Mouse (Mus musculus) neural tube, embryonic 11.5 days (tissue): ENCODE data around the gene Nipbl. TPM values are rescaled to one million over a fixed set of nuclear protein-coding genes. Genes with fewer than 3 reads are reported as not detected.

Experiments
- ATAC-seq: fragments of 200-750 bp; cut with Nextera tagmentation; 2 replicates; pipeline ENCODE4 v1.8.0; 2017; ENCODE audit warnings: moderate number of reproducible peaks, mild to moderate bottlenecking, moderate TSS enrichment, moderate library complexity; ENCODE audit not compliant: insufficient read depth, low FRiP score, low TSS enrichment
- DNase-seq: peaks from one replicate; pipeline ENCODE4 v3.0.0-alpha.2; 2015; ENCODE audit warnings: low spot score
- H3K27ac ChIP-seq: fragments of 300-500 bp; sonication (generic); 2 replicates; pipeline ENCODE4 v1.5.1; 2014; ENCODE audit warnings: low read depth, mild to moderate bottlenecking, low read length
- H3K27me3 ChIP-seq: fragments of 300-500 bp; sonication (generic); 2 replicates; pipeline ENCODE4 v1.6.1; 2014; ENCODE audit warnings: mild to moderate bottlenecking, low read length, mixed read lengths; ENCODE audit not compliant: control insufficient read depth, insufficient read depth
- H3K36me3 ChIP-seq: fragments of 300-500 bp; sonication (generic); 2 replicates; pipeline ENCODE4 v1.6.1; 2014; ENCODE audit warnings: mild to moderate bottlenecking, low read length, moderate library complexity, mixed read lengths; ENCODE audit not compliant: control insufficient read depth, insufficient read depth
- H3K4me1 ChIP-seq: fragments of 300-500 bp; sonication (generic); 2 replicates; pipeline ENCODE4 v1.6.1; 2014; ENCODE audit warnings: low read length, mixed read lengths; ENCODE audit not compliant: control insufficient read depth, insufficient read depth
- H3K4me2 ChIP-seq: fragments of 300-500 bp; sonication (generic); 2 replicates; pipeline ENCODE4 v1.6.1; 2014; ENCODE audit warnings: low read depth, mild to moderate bottlenecking, moderate library complexity
- H3K4me3 ChIP-seq: fragments of 300-500 bp; sonication (generic); 2 replicates; pipeline ENCODE4 v1.5.1; 2014; ENCODE audit warnings: low read depth, low read length
- H3K9ac ChIP-seq: fragments of 300-500 bp; sonication (generic); 2 replicates; pipeline ENCODE4 v1.6.1; 2014; ENCODE audit warnings: mild to moderate bottlenecking, low read length
- H3K9me3 ChIP-seq: fragments of 300-500 bp; sonication (generic); 2 replicates; pipeline ENCODE4 v1.6.1; 2016; ENCODE audit warnings: low read length; ENCODE audit not compliant: control insufficient read depth
- WGBS: fragments of 180-500 bp; shearing (Covaris S2); extraction: QIAGEN DNeasy Blood & Tissue Kit; methylation state at CpG from one replicate; pipeline ENCODE4 v1.1.7; 2014; 5-methylcytosine and 5-hydroxymethylcytosine counted together
- polyA plus RNA-seq: library from polyadenylated mRNA; unstranded; fragments of >200 nt; fragmentation: Nextera tagmentation; extraction: Ambion mirVana; gene quantifications from 2 replicates; pipeline ENCODE4 v1.2.1, GENCODE M21; 2014

Gene Nipbl
- polyA plus RNA-seq, 1 experiment from 2014 or later: 24.1 TPM

DNA sequence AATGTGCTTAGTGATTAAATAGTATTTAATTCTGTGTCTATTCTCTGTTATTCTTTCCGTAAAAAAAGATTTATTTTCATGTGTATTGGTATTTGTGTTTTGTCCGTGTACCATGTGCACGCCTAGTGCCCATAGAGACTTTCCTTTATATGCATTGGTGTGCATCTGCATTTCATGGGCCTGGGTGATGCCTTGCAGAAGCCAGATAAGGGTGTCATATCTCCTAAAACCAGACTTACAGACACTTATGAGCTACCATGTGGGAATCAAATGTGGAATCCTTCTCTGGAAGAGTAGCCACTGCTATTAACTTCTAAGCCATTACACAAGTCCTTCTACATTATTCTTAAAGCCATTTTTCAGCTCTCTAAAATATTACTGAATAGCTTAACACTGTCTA lies 112.7 kb downstream of the Nipbl start:
- Histone ChIP-seq H3K27ac (no peak overlapping the region), H3K27me3 (no peaks in the 10 kb centered on the region), H3K9ac (no peak overlapping the region), H3K4me2 (no peak overlapping the region), H3K9me3 (no peaks in the 10 kb centered on the region), H3K36me3 (peaks cover 3% of the 10 kb centered on the region), H3K4me1 (no peaks in the 10 kb centered on the region), H3K4me3 (no peak overlapping the region)
- 96% methylated on average over 3 of the region's 3 CpGs for WGBS
- ATAC-seq (no peak), DNase-seq (no peak)

DNA sequence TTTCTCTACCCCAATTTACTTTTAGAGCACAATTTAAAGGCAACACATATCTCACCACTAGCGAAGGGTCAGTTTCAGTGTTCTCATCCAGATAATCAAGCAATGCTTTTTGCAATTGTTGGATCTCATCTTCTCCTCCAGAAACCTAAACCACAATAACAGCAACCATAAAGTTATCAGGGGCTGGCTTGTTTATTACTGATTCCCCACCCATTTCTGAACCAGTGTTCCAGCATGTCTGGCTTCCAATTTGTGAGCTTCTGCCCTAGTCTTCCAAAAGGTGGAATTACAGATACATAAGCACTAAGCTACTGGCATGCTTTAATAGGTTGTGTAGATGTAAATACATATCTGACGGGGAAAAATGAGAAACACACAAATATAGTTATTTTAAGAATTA lies 118.6 kb downstream of the Nipbl start:
- Histone ChIP-seq H3K4me1 (no peaks in the 10 kb centered on the region), H3K4me3 (no peak overlapping the region), H3K27ac (no peak overlapping the region), H3K4me2 (no peak overlapping the region), H3K9me3 (no peaks in the 10 kb centered on the region), H3K9ac (no peak overlapping the region), H3K27me3 (no peaks in the 10 kb centered on the region), H3K36me3 (peaks cover 7% of the 10 kb centered on the region)
- ATAC-seq: no peak
- DNase-seq: no peak
- 99% methylated on average over 2 of the region's 2 CpGs for WGBS

DNA sequence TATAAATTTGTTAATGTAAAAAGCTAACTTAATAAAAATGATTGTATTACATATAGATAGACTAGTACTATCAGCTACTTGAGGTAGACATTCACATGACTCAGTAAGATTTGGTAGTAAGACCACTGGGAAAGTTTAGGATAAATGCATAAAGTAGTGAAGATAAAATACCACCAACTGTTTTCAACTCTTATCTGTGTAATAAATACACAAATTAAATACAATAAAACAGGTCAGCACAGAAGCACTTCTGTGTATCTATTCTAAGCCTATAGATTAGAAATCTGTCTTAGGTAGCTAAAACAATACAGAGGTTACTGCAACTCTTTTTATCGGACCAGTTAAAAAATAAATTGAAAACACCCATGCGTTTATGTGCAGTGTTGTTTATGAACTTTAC lies 119.4 kb downstream of the Nipbl start:
- ATAC-seq (no peak), DNase-seq (no peak)
- Histone ChIP-seq H3K9ac (no peak overlapping the region), H3K36me3 (peaks cover 10% of the 10 kb centered on the region), H3K4me2 (no peak overlapping the region), H3K27ac (no peak overlapping the region), H3K27me3 (no peaks in the 10 kb centered on the region), H3K4me3 (no peak overlapping the region), H3K9me3 (no peaks in the 10 kb centered on the region), H3K4me1 (no peaks in the 10 kb centered on the region)
- 98% methylated on average over 2 of the region's 2 CpGs for WGBS

DNA sequence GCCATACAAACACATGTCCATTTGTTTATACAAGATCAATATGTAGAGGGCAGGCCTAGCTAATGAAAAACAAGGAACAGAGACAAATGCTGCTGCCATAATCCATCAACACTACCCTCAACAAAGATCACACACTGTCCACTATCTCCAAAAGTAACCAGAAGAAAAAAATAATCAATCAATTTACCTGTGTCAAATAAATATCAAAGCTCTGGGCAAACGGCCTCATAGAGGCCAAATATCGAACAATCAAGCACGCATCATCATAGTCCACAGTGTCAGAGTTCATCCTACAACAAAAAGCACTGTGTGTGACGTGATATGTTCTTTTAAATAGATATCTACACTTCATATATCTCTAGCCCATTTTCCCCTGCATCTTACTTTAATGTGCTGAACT lies 120.2 kb downstream of the Nipbl start:
- DNase-seq (no peak), ATAC-seq (no peak)
- H3K4me3 ChIP-seq: no peak overlapping the region
- no peak overlapping the region for H3K4me2 ChIP-seq
- no peaks in the 10 kb centered on the region for H3K4me1 ChIP-seq
- no peak overlapping the region for H3K27ac ChIP-seq
- H3K9me3 ChIP-seq: no peaks in the 10 kb centered on the region
- H3K27me3 ChIP-seq: no peaks in the 10 kb centered on the region
- 95% methylated on average over 4 of the region's 4 CpGs for WGBS
- H3K9ac ChIP-seq: no peak overlapping the region
- H3K36me3 ChIP-seq: peaks cover 12% of the 10 kb centered on the region

DNA sequence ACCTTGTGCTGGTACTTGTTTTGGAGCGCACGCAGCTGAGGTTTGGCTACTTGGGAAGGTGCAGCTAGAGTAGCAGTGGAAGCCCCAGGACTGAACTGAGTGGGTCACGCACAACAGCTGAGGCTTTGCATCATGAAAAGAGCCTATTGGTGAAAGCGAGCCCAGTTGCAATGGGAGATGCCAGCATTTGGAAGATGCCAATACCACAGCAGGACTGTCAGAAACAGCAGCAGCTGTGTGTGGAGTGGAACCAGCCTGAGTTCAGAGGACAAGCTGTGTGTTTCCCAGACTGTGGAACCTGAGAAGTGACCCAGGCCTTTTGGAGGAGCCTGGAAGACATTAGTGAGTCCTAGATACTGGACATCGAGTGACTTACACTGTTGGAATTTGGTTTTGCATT lies 122.8 kb downstream of the Nipbl start:
- no peaks in the 10 kb centered on the region for H3K4me1 ChIP-seq
- ATAC-seq (no peak), DNase-seq (no peak)
- H3K9ac ChIP-seq: no peak overlapping the region
- H3K9me3 ChIP-seq: no peaks in the 10 kb centered on the region
- no peak overlapping the region for H3K4me3 ChIP-seq
- WGBS: 93% methylated on average over 5 of the region's 5 CpGs
- H3K27me3 ChIP-seq: no peaks in the 10 kb centered on the region
- no peak overlapping the region for H3K27ac ChIP-seq
- no peak overlapping the region for H3K4me2 ChIP-seq
- peaks cover 12% of the 10 kb centered on the region for H3K36me3 ChIP-seq

DNA sequence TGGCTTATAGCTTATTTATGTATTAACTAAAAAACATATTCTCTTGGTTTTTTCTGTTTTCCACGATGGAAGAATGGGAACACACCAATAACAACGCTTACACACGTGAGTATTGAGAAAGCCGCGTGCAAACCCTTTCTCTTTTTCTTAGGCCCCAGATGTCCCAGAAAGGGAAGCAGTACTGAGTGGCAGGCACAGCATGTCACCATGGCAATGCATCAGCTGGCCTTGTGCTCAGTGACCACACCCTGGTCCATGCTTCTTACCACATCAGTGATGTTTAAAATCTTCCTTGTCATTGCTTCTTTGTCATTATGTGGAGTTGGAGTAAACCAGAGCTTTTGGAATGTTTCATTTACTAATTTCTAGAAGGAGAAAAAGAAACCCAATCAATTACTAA lies 125.1 kb downstream of the Nipbl start:
- no peaks in the 10 kb centered on the region for H3K27me3 ChIP-seq
- DNase-seq: no peak
- H3K27ac ChIP-seq: no peak overlapping the region
- H3K9me3 ChIP-seq: no peaks in the 10 kb centered on the region
- ATAC-seq: no peak
- no peak overlapping the region for H3K9ac ChIP-seq
- peaks cover 12% of the 10 kb centered on the region for H3K36me3 ChIP-seq
- no peak overlapping the region for H3K4me2 ChIP-seq
- no peaks in the 10 kb centered on the region for H3K4me1 ChIP-seq
- WGBS: 94% methylated on average over 5 of the region's 5 CpGs
- H3K4me3 ChIP-seq: no peak overlapping the region

DNA sequence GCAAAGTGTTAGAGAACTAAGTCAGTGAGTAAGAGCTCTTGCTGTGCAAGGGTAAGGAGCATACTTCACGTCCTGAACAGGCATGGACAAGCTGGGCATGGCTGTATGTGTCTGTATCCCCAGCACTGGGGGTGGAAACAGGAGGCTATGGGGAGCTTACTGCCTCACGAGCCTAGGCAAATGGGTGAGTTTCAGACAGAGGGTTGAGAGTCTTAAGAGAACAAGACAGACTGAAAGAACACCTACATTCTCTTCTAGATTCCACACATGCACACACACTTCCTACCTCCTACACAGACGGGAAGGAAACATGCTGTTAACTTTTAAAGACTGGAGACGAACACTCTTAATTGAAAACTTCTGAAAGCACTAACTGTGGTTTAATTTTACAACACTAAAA lies 126.9 kb downstream of the Nipbl start:
- ATAC-seq (no peak), DNase-seq (no peak)
- Histone ChIP-seq H3K4me2 (no peak overlapping the region), H3K36me3 (peaks cover 8% of the 10 kb centered on the region), H3K27ac (no peak overlapping the region), H3K9me3 (no peaks in the 10 kb centered on the region), H3K27me3 (no peaks in the 10 kb centered on the region), H3K9ac (no peak overlapping the region), H3K4me1 (no peaks in the 10 kb centered on the region), H3K4me3 (no peak overlapping the region)
- 91% methylated on average over 4 of the region's 4 CpGs for WGBS

DNA sequence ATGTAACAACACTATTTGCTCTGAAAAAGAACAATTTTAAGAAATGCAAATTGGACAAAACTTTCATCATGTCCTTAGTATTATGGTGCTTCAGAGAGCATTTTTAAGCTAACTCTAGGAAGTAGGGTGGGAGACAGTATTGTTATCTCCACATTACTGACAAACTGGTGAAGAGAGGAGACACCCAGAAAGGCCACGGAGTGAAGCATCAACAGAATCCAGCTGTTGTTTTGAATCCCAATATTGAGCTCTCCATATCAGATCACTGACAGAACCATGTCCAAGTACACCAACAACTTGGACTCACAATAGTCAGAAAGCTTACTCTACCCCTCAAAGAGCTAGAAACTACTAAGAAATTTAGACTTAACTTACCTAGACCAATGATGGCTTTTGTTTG lies 138.8 kb downstream of the Nipbl start:
- ATAC-seq: no peak
- Histone ChIP-seq H3K9ac (no peak overlapping the region), H3K4me2 (no peak overlapping the region), H3K4me1 (no peaks in the 10 kb centered on the region), H3K4me3 (no peak overlapping the region), H3K9me3 (no peaks in the 10 kb centered on the region), H3K27ac (no peak overlapping the region), H3K36me3 (peaks cover 12% of the 10 kb centered on the region; the same call in 1 of the 2 replicates), H3K27me3 (no peaks in the 10 kb centered on the region)
- DNase-seq: no peak
- 98% methylated on average over 1 of the region's 1 CpGs for WGBS

DNA sequence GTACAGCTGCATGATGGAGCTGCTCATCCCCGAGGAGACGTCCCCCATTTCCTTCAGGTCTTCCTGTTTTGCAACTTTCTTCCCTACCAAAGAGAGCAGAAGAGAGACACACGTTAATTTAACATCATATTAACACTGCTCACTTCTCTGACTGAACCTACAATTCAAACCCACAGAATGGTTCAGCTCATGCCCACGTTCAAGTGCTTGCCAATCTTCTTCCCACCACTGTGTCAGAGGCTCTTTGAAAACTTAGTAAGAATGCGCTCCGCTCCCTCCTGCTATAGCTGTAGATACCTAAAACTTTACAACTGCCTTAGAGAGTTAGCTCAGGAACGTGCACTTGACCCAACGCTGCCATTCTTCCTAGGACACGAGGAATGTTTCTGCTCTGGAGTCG lies 141.3 kb downstream of the Nipbl start:
- Histone ChIP-seq H3K36me3 (peaks cover 12% of the 10 kb centered on the region), H3K4me1 (no peaks in the 10 kb centered on the region), H3K4me3 (no peak overlapping the region), H3K4me2 (no peak overlapping the region), H3K27ac (no peak overlapping the region), H3K27me3 (no peaks in the 10 kb centered on the region), H3K9me3 (no peaks in the 10 kb centered on the region), H3K9ac (no peak overlapping the region)
- WGBS: 96% methylated on average over 10 of the region's 10 CpGs
- DNase-seq (no peak), ATAC-seq (no peak)
